Mouse (Mus musculus) midbrain, embryonic 16.5 days (tissue): ENCODE measurements around the gene Fnip1. TPM values are rescaled to one million over a fixed set of nuclear protein-coding genes. Genes with fewer than 3 reads are reported as not detected.
"Not testable (repeated sequence)": the region's sequence is repeated elsewhere in the genome, so short reads cannot be mapped to it uniquely, and the experiment has no call there.

Experiments used
- ATAC-seq: fragments of 200-750 bp; cut with Nextera tagmentation; 2 replicates; pipeline ENCODE4 v1.8.0; 2017; ENCODE audit warnings: moderate TSS enrichment
- H3K27ac ChIP-seq: fragments of 300-500 bp; sonication (generic); 2 replicates; pipeline ENCODE4 v1.5.1; 2014; ENCODE audit warnings: mild to moderate bottlenecking, low read length, mixed read lengths
- H3K27me3 ChIP-seq: fragments of 300-500 bp; sonication (generic); 2 replicates; pipeline ENCODE4 v1.6.1; 2014; ENCODE audit warnings: low read depth, low read length, mixed read lengths; ENCODE audit not compliant: control insufficient read depth, insufficient read depth
- H3K36me3 ChIP-seq: fragments of 300-500 bp; sonication (generic); 2 replicates; pipeline ENCODE4 v1.6.1; 2014; ENCODE audit warnings: mild to moderate bottlenecking, low read length, moderate library complexity, mixed read lengths; ENCODE audit not compliant: control insufficient read depth, insufficient read depth
- H3K4me1 ChIP-seq: fragments of 300-500 bp; sonication (generic); 2 replicates; pipeline ENCODE4 v1.6.1; 2014; ENCODE audit warnings: mild to moderate bottlenecking, low read length, mixed read lengths; ENCODE audit not compliant: control insufficient read depth, insufficient read depth
- H3K4me2 ChIP-seq: fragments of 300-500 bp; sonication (generic); 2 replicates; pipeline ENCODE4 v1.6.1; 2014; ENCODE audit warnings: mild to moderate bottlenecking, low read length, mixed read lengths
- H3K4me3 ChIP-seq: fragments of 300-500 bp; sonication (generic); 2 replicates; pipeline ENCODE4 v1.5.1; 2014; ENCODE audit warnings: low read depth, mild to moderate bottlenecking, low read length, moderate library complexity, mixed read lengths
- H3K9ac ChIP-seq: fragments of 300-500 bp; sonication (generic); 2 replicates; pipeline ENCODE4 v1.6.1; 2014; ENCODE audit warnings: low read depth, low read length, mixed read lengths
- H3K9me3 ChIP-seq: fragments of 300-500 bp; sonication (generic); replicated peaks from 2 replicates; pipeline ENCODE4 v1.6.1; 2014; ENCODE audit warnings: mild to moderate bottlenecking, low read length, mixed read lengths; ENCODE audit not compliant: control insufficient read depth, poor library complexity, severe bottlenecking
- WGBS: fragments of 180-500 bp; shearing (Covaris S2); extraction: QIAGEN DNeasy Blood & Tissue Kit; methylation state at CpG from one replicate; pipeline ENCODE4 v1.1.7; 2014; 5-methylcytosine and 5-hydroxymethylcytosine counted together
- polyA plus RNA-seq: library from polyadenylated mRNA; unstranded; fragments of >200 nt; fragmentation: Nextera tagmentation; extraction: Ambion mirVana; gene quantifications from 2 replicates; pipeline ENCODE4 v1.2.1, GENCODE M21; 2015

Fnip1 gene
- polyA plus RNA-seq, 1 experiment from 2014 or later: 12.3 TPM

DNA sequence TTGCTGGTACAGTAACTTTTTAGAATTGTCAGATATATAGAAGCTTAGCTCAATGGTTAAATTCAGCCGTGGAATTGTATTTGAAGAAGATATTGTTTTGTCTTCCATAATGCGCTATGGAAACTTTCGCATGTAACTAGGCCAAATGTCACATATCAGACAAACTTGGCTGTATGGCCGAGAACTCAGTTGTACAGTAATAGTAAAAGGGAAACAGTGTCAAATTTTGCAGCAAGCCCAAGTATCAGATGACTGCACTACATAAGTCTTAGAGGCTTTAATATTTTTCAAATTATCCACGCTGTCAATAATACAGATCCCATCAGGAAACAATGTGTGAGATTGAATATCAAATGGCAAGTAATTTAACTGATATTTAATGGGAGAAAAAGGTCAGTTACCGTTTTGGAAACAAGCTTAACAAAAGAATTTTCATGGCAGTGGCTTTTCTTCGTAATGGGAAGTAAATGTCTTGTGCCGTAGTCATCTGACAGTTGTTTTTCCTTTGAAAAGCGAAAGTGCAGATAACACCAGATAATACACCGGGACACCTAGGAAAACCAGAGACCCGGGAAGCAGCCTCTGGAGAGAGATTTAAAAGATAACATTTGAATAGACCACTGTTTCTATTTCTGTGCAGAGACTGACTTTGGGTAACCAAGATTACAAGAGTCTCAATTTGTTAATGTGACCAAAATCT lies 1.1 kb downstream of the Fnip1 start:
- 41% methylated on average over 11 of the region's 11 CpGs for WGBS
- peak overlapping the region; percentile 71 for H3K4me2 ChIP-seq
- no peak overlapping the region for H3K27ac ChIP-seq
- no peaks in the 10 kb centered on the region for H3K9me3 ChIP-seq
- peaks cover 23% of the 10 kb centered on the region for H3K4me1 ChIP-seq
- H3K9ac ChIP-seq: peak overlapping the region; percentile 92
- ATAC-seq: no peak
- peak overlapping the region; percentile 97 for H3K4me3 ChIP-seq
- H3K36me3 ChIP-seq: no peaks in the 10 kb centered on the region
- H3K27me3 ChIP-seq: no peaks in the 10 kb centered on the region

DNA sequence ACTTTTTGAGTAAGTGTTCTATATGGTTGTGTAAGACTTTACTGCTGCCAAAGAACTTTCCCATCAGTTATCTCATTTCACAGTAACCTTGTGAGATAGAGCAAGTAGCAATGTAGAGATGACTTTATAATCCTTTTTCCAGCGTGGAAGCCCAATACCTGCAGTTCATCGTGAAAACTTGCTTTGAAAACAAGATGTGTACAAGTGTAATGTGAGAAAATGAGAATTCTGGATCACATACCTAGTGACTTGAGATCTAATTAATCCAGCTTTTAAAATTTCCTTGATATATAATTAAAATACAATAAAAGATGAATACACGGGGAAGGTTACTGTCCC lies 1.7 kb downstream of the Fnip1 start:
- no peaks in the 10 kb centered on the region for H3K9me3 ChIP-seq
- peaks cover 23% of the 10 kb centered on the region for H3K4me1 ChIP-seq
- H3K36me3 ChIP-seq: no peaks in the 10 kb centered on the region
- peak overlapping the region; percentile 97 for H3K4me3 ChIP-seq
- H3K4me2 ChIP-seq: peak overlapping the region; percentile 71
- no peaks in the 10 kb centered on the region for H3K27me3 ChIP-seq
- no peak overlapping the region for H3K27ac ChIP-seq
- no peak overlapping the region; the same call in 1 of the 2 replicates for H3K9ac ChIP-seq
- 56% methylated on average over 3 of the region's 3 CpGs for WGBS
- no peak for ATAC-seq

DNA sequence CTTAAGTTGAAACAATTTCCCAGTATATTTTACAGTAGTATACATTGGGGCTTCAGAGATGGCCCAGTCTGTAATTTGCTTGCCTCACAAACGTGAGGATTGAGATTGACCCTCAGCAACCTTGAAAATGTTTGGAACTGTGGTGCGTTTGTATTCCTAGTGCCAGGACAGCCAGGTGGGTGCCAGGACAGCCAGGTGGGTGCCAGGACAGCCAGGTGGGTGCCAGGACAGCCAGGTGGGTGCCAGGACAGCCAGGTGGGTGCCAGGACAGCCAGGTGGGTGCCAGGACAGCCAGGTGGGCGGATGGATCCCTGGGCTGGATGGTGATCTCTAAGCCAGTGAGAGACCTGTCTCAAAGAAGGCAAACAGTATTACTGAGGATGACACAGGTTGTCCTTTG lies 12.8 kb downstream of the Fnip1 start:
- 92% methylated on average over 3 of the region's 3 CpGs for WGBS
- not testable (repeated sequence) for ATAC-seq, H3K27ac ChIP-seq

DNA sequence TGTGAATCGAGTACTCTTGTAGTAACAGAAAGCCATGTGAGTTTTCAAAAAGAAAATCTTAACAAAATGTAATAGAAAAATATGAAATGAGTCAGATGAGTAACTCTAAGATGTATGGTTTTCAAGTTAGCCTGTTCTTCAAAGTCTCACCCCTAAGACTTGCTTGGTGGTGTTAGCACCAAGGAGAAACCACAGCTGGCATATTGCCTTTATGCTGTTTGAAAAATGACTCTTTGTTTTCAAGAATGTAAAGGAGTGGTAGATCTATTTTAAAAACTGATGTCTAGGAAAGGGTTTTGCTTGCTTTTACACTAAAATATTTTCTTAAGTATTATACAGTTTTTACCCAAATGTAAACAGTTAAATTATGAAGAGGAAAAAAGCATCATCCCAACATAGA lies 16.5 kb downstream of the Fnip1 start:
- no peaks in the 10 kb centered on the region for H3K4me1 ChIP-seq
- H3K36me3 ChIP-seq: no peaks in the 10 kb centered on the region
- no peaks in the 10 kb centered on the region for H3K27me3 ChIP-seq
- WGBS: 97% methylated on average over 1 of the region's 1 CpGs
- ATAC-seq: no peak
- no peak overlapping the region for H3K4me3 ChIP-seq
- H3K9me3 ChIP-seq: no peaks in the 10 kb centered on the region
- no peak overlapping the region for H3K4me2 ChIP-seq
- H3K27ac ChIP-seq: no peak overlapping the region
- no peak overlapping the region for H3K9ac ChIP-seq

More for the DNA sequence above, 12.8 kb downstream of the Fnip1 start:
- not testable (repeated sequence) for H3K4me1 ChIP-seq, H3K36me3 ChIP-seq, H3K27me3 ChIP-seq, H3K4me2 ChIP-seq, H3K9me3 ChIP-seq, H3K9ac ChIP-seq, H3K4me3 ChIP-seq

DNA sequence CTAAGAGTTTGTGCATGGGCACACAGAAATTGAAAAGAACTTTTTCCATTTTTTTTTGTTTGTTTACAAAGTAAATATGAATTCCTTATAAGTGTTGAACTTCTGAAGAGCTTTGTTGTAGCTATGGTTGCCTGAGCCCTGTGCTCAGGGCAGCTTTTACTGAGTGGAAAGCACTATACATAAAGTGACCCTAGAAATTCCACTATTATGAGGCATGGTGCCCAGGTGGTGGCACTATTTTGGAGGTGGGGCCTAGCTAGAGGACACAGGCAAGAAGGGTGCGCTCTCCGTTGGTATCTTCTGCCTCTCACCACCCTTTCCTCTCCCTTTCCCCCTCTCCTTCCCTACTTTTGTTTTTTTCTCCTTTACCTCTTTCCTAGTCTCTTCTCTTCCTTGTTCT lies 18.9 kb downstream of the Fnip1 start:
- Histone ChIP-seq H3K4me2 (no peak overlapping the region), H3K27ac (no peak overlapping the region), H3K4me1 (no peaks in the 10 kb centered on the region), H3K4me3 (no peak overlapping the region), H3K27me3 (no peaks in the 10 kb centered on the region), H3K9me3 (no peaks in the 10 kb centered on the region), H3K9ac (no peak overlapping the region), H3K36me3 (no peaks in the 10 kb centered on the region)
- WGBS: 72% methylated on average over 2 of the region's 2 CpGs
- no peak for ATAC-seq

DNA sequence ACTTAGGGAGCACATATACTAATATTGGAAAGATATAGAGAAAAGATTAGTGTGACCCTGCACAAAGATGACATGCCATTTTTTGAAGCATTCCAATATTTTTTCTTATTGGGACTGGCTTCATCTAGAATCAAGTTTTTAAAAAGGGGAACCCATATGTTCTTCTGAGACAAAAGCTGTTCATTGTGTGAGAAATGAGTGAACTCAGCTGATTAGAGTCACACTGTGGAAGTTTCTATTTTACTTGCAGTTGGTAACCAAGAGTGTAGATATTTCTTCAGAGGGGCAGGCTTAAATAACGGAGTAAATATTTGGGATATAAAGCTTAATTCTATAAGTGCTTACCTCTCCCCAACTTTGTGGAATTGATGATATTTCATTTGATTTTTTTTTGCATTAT lies 20.2 kb downstream of the Fnip1 start:
- H3K36me3 ChIP-seq: no peaks in the 10 kb centered on the region

DNA sequence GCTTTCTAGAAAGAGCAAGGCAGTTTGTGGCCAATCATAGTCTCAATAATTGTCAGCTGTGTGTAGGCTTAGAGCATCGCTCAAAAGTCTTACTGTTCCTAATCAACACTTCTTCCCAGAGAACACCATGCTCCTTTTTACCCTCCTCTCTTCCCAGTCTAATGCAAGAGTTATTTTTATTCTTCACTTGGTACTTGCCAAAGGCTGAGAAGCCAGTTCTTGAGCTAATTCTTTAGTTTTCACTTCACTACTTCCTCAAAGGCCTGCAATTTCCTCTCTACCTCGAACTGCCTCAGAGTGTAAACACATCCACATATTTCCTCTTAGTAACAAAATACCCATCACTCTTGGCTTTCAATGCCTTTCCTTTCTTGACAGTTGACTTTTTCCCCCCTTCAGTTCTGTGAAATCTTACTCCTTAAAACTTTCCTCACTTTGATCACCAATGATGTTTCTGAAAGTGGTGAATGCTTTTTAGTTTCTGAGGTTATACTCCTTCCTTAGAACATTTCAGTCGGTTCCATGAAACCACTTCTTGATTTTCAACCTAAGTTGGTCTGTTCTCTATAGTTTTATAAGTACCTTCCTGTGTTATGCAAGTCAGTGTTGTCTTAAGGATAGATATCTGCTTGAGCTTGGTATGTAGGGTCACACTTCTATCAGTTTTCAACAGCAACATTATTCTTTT lies 26.7 kb downstream of the Fnip1 start:
- Histone ChIP-seq H3K4me1 (no peaks in the 10 kb centered on the region), H3K36me3 (no peaks in the 10 kb centered on the region), H3K27ac (no peak overlapping the region), H3K27me3 (no peaks in the 10 kb centered on the region), H3K4me3 (no peak overlapping the region), H3K9me3 (no peaks in the 10 kb centered on the region), H3K9ac (no peak overlapping the region), H3K4me2 (no peak overlapping the region)
- 77% methylated on average over 3 of the region's 3 CpGs for WGBS
- ATAC-seq: no peak

More for the DNA sequence above, 20.2 kb downstream of the Fnip1 start:
- H3K27me3 ChIP-seq: no peaks in the 10 kb centered on the region
- H3K27ac ChIP-seq: no peak overlapping the region
- no peak overlapping the region for H3K4me3 ChIP-seq
- no peak overlapping the region for H3K9ac ChIP-seq
- WGBS: 96% methylated on average over 1 of the region's 1 CpGs
- no peak for ATAC-seq
- no peaks in the 10 kb centered on the region for H3K9me3 ChIP-seq
- H3K4me1 ChIP-seq: no peaks in the 10 kb centered on the region
- H3K4me2 ChIP-seq: no peak overlapping the region

DNA sequence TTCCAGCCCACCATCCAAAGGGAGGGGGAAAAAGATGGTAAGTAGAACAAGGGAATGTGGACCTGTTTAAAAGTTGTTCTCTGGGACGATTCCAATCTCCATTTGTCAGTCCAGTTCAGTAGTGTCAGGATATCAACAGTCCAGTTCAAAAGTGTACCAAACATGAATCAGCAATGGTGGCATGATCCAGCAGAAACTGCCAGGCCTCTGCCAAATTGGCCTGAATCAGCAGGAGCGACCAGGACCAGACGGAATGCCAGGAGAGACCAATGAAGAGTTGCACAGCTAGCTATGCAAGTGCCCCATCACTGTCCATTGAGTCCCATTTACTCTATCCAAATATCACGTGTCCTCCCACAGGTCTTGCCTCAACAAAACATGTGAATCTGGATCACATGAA lies 34.2 kb downstream of the Fnip1 start:
- Histone ChIP-seq H3K27me3 (no peaks in the 10 kb centered on the region), H3K4me2 (no peak overlapping the region), H3K27ac (no peak overlapping the region), H3K36me3 (peaks cover 4% of the 10 kb centered on the region; the same call in 1 of the 2 replicates), H3K9ac (no peak overlapping the region), H3K4me1 (no peaks in the 10 kb centered on the region), H3K4me3 (no peak overlapping the region), H3K9me3 (no peaks in the 10 kb centered on the region)
- 95% methylated on average over 4 of the region's 4 CpGs for WGBS
- no peak for ATAC-seq

DNA sequence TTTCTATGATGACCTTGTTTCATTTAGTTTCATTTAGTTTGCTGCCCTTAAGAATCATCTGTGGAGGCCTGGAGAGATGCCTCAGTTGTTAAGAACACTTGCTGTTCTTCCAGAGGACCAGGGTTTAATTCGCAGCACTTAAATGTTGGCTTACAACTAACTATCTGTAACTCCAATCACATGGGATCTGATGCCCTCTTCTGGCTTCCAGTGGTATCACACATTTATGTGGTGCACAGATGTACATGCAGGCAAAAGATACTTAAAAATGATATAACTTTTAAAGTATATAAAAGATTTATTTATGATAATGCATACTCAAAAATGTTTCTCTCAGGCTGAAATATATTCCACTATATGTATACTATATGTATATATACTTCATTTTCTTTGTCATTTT lies 40.4 kb downstream of the Fnip1 start:
- Histone ChIP-seq H3K4me3 (no peak overlapping the region), H3K4me1 (no peaks in the 10 kb centered on the region), H3K9ac (no peak overlapping the region), H3K4me2 (no peak overlapping the region), H3K27me3 (no peaks in the 10 kb centered on the region), H3K27ac (no peak overlapping the region), H3K9me3 (no peaks in the 10 kb centered on the region), H3K36me3 (0 out of 2 replicates have a peak, but pooled peaks cover 3% of the 10 kb centered on the region)
- no peak for ATAC-seq
- 90% methylated on average over 1 of the region's 1 CpGs for WGBS
